Mouse (Mus musculus) myocyte (in vitro differentiated cells): Measurements from ENCODE around the gene Slc12a7. TPM values are rescaled to one million over a fixed set of nuclear protein-coding genes. Genes with fewer than 3 reads are reported as not detected.
A peak's percentile ranks its signal among the peaks of the same experiment; 100 is the strongest.

ENCODE experiments used
- H3K27me3 ChIP-seq: one replicate; pipeline ENCODE4 v1.6.1; 2011; ENCODE audit not compliant: control insufficient read depth, insufficient read depth, insufficient read length
- H3K36me3 ChIP-seq: one replicate; pipeline ENCODE4 v1.6.1; 2011; ENCODE audit not compliant: control insufficient read depth, insufficient read depth
- H3K4me2 ChIP-seq: one replicate; pipeline ENCODE4 v1.6.1; 2011; ENCODE audit warnings: low read depth, control low read depth
- H3K4me3 ChIP-seq: one replicate; pipeline ENCODE4 v1.5.1; 2011; ENCODE audit warnings: mild to moderate bottlenecking, control low read depth, moderate library complexity
- H3K79me2 ChIP-seq: one replicate; pipeline ENCODE4 v1.6.1; 2011; ENCODE audit not compliant: control insufficient read depth, insufficient read depth
- H3ac ChIP-seq: one replicate; pipeline ENCODE4 v1.6.1; 2011; ENCODE audit not compliant: control insufficient read depth, insufficient read length
- CEBPB ChIP-seq: IDR thresholded peaks from 2 replicates; pipeline ENCODE4 v1.6.1; 2011; ENCODE audit warnings: mild to moderate bottlenecking, moderate library complexity; ENCODE audit not compliant: poor library complexity, insufficient read depth, severe bottlenecking
- E2F4 ChIP-seq: IDR thresholded peaks from one replicate; pipeline ENCODE4 v1.6.1; 2011; ENCODE audit warnings: mild to moderate bottlenecking, control low read depth, moderate library complexity; ENCODE audit not compliant: insufficient read depth
- MAX ChIP-seq: IDR thresholded peaks from one replicate; pipeline ENCODE4 v1.6.1; 2011; ENCODE audit warnings: low read depth, mild to moderate bottlenecking, control low read depth
- MYOD1 ChIP-seq, 3 experiments: IDR thresholded peaks; one replicate each; pipeline ENCODE4 v1.6.1; 2011; ENCODE audit warnings: control low read depth in 2 of 3, low read depth in 2 of 3, mild to moderate bottlenecking in 2 of 3, moderate library complexity in 1 of 3; ENCODE audit not compliant: insufficient read length in 2 of 3, control insufficient read depth in 1 of 3
- MYOG ChIP-seq, 3 experiments: IDR thresholded peaks; one replicate each; pipeline ENCODE4 v1.6.1; 2011; ENCODE audit warnings: control low read depth in 2 of 3, low read depth in 2 of 3, mild to moderate bottlenecking in 2 of 3; ENCODE audit not compliant: insufficient read length in 2 of 3, control insufficient read depth in 1 of 3, insufficient read depth in 1 of 3
- POLR2A ChIP-seq: IDR thresholded peaks from one replicate; pipeline ENCODE4 v1.6.1; 2011; ENCODE audit warnings: low read depth, mild to moderate bottlenecking, control low read depth, moderate library complexity; ENCODE audit not compliant: insufficient read length
- POLR2AphosphoS2 ChIP-seq: IDR thresholded peaks from one replicate; pipeline ENCODE4 v1.6.1; 2011; ENCODE audit warnings: low read depth, control low read depth; ENCODE audit not compliant: insufficient read length
- REST ChIP-seq: IDR thresholded peaks from one replicate; pipeline ENCODE4 v1.6.1; 2011; ENCODE audit warnings: mild to moderate bottlenecking, control low read depth, moderate library complexity; ENCODE audit not compliant: insufficient read depth, insufficient read length
- SRF ChIP-seq: IDR thresholded peaks from one replicate; pipeline ENCODE4 v1.6.1; 2011; ENCODE audit warnings: low read depth; ENCODE audit not compliant: control insufficient read depth, insufficient read length
- TCF12 ChIP-seq: IDR thresholded peaks from one replicate; pipeline ENCODE4 v1.6.1; 2011; ENCODE audit warnings: mild to moderate bottlenecking, control low read depth; ENCODE audit not compliant: poor library complexity, insufficient read depth, severe bottlenecking
- TCF3 ChIP-seq: IDR thresholded peaks from one replicate; pipeline ENCODE4 v1.6.1; 2011; ENCODE audit warnings: low read depth, control low read depth; ENCODE audit not compliant: insufficient read length
- USF1 ChIP-seq: IDR thresholded peaks from one replicate; pipeline ENCODE4 v1.6.1; 2011; ENCODE audit warnings: low read depth, mild to moderate bottlenecking, control low read depth, moderate library complexity
- polyA plus RNA-seq: library from polyadenylated mRNA; unstranded; fragments of >200 nt; fragmentation: generic; extraction: Trizol; gene quantifications from one replicate; pipeline ENCODE4 v1.2.1, GENCODE M21; 2012; ENCODE audit warnings: missing spikeins

Gene Slc12a7
- polyA plus RNA-seq, 1 experiment, result 25.7 TPM

- Histone ChIP-seq H3ac (no peak overlapping the region), H3K27me3 (no peaks in the 10 kb centered on the region), H3K4me2 (no peak overlapping the region), H3K4me3 (no peak overlapping the region), H3K36me3 (no peaks in the 10 kb centered on the region), H3K79me2 (peaks cover 84% of the 10 kb centered on the region)
- TF ChIP-seq POLR2A (no peak), MYOG (IDR thresholded peaks at IDR 0.05; ENCODE audit: control insufficient read depth in 1 of 3, insufficient read depth in 1 of 3, insufficient read length in 2 of 3, low read depth in 2 of 3) (no peak), E2F4 (no peak), POLR2AphosphoS2 (no peak), USF1 (no peak), TCF3 (no peak), MAX (no peak)
These were observed 35.4 kb downstream of the Slc12a7 start for GRCm38 (mm10) chr13:73768311-73768710.

- H3K27me3 ChIP-seq, result no peaks in the 10 kb centered on the region
- H3K36me3 ChIP-seq, result no peaks in the 10 kb centered on the region
- no peak overlapping the region for H3K4me2 ChIP-seq
- H3K4me3 ChIP-seq, result no peak overlapping the region
- peaks cover 89% of the 10 kb centered on the region for H3K79me2 ChIP-seq
- no peak overlapping the region for H3ac ChIP-seq
- TF ChIP-seq USF1 (no peak), MYOG (IDR thresholded peaks at IDR 0.05; ENCODE audit: control insufficient read depth in 1 of 3, insufficient read depth in 1 of 3, insufficient read length in 2 of 3, low read depth in 2 of 3) (no peak), REST (no peak), POLR2AphosphoS2 (no peak), E2F4 (no peak), SRF (no peak), MYOD1 (IDR thresholded peaks at IDR 0.05; ENCODE audit: control insufficient read depth in 1 of 3, insufficient read length in 2 of 3, low read depth in 2 of 3) (no peak), CEBPB (no peak), MAX (no peak), POLR2A (no peak), TCF12 (no peak), TCF3 (no peak)
These were observed 37.2 kb downstream of the Slc12a7 start for GRCm38 (mm10) chr13:73769916-73770682.

- no peak overlapping the region for H3ac ChIP-seq
- H3K79me2 ChIP-seq, result peaks cover 88% of the 10 kb centered on the region
- peak overlapping the region; percentile 0 for H3K4me2 ChIP-seq
- no peak overlapping the region for H3K4me3 ChIP-seq
- H3K27me3 ChIP-seq, result no peaks in the 10 kb centered on the region
- no peaks in the 10 kb centered on the region for H3K36me3 ChIP-seq
- TF ChIP-seq CEBPB (no peak), REST (no peak), POLR2A (no peak), MYOD1 (IDR thresholded peaks at IDR 0.05; ENCODE audit: control insufficient read depth in 1 of 3, insufficient read length in 2 of 3, low read depth in 2 of 3) (no peak), MYOG (IDR thresholded peaks at IDR 0.05; ENCODE audit: control insufficient read depth in 1 of 3, insufficient read depth in 1 of 3, insufficient read length in 2 of 3, low read depth in 2 of 3) (no peak), E2F4 (no peak), TCF3 (no peak), SRF (no peak), POLR2AphosphoS2 (no peak), MAX (no peak), USF1 (no peak), TCF12 (no peak)
These were observed 38.2 kb downstream of the Slc12a7 start for GRCm38 (mm10) chr13:73771131-73771530.

GRCm38 (mm10) chr13:73772655-73773054 lies 39.8 kb downstream of the Slc12a7 start:
- TF ChIP-seq SRF, result no peak
- TF ChIP-seq REST, result no peak
- no peak for TF ChIP-seq POLR2A
- TF ChIP-seq POLR2AphosphoS2, result no peak
- no peak for TF ChIP-seq E2F4
- TF ChIP-seq MYOD1 (IDR thresholded peaks at IDR 0.05; ENCODE audit: control insufficient read depth in 1 of 3, insufficient read length in 2 of 3, low read depth in 2 of 3), result no peak
- no peak for TF ChIP-seq TCF3
- no peak for TF ChIP-seq TCF12
- no peak for TF ChIP-seq CEBPB
- no peak for TF ChIP-seq USF1
- TF ChIP-seq MYOG (IDR thresholded peaks at IDR 0.05; ENCODE audit: control insufficient read depth in 1 of 3, insufficient read depth in 1 of 3, insufficient read length in 2 of 3, low read depth in 2 of 3), result no peak
- TF ChIP-seq MAX, result no peak
- H3K79me2 ChIP-seq, result peaks cover 82% of the 10 kb centered on the region
- no peaks in the 10 kb centered on the region for H3K36me3 ChIP-seq
- H3K4me3 ChIP-seq, result no peak overlapping the region
- no peak overlapping the region for H3ac ChIP-seq
- H3K27me3 ChIP-seq, result no peaks in the 10 kb centered on the region
- no peak overlapping the region for H3K4me2 ChIP-seq
